Mouse (Mus musculus): ENCODE results near the gene Rbm38.
A peak's percentile ranks its signal among the peaks of the same experiment; 100 is the strongest.

DNA sequence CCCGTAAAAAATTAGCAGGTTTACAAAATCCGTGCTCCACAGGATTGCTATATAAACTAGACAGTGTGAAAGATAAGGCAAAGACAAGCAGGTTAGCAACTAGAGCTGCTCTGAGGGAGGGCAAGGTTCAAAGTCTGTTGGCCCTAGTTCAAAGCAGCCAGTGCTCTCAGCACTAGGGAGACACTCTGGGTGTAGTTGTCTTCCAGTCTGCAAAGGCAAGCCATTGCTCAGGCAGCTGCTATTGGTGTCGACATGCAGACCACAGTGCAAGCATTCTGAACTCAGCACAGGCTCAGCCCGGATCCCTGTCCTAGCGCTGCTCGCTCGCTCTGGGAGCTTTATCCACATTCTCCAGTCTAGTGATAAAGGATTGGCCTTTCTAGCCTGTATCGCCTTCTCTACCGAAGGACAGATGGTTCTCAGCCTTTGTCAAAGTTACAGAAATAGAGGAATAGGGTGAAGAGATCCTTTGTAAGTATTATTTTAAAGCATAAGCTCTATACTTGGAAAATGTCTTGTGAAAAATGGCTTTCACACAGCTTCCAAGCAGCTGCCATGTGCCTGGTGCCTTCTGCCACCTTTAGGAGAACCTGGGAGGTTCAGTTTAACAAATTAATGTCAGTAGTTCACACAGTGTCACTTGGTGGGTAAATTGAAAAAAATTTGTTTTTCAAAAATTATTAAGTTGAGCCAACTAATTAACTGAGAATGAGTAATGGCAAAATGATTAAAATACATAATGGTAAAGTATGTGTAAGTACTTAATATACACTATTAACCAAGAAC lies 37.3 kb upstream of the Rbm38 start:
- TF ChIP-seq CTCF (IDR thresholded peaks at IDR 0.05; ENCODE audit: low read depth) (peak; percentile 58), EP300 (IDR thresholded peaks at IDR 0.05; ENCODE audit: low read depth) (no peak)
